Mouse (Mus musculus) limb, embryonic 14.5 days (tissue): ENCODE results near the gene Supt16. TPM values are rescaled to one million over a fixed set of nuclear protein-coding genes. Genes with fewer than 3 reads are reported as not detected.

ENCODE experiments used
- ATAC-seq: fragments of 200-750 bp; cut with Nextera tagmentation; 2 replicates; pipeline ENCODE4 v1.8.0; 2017; ENCODE audit warnings: low read depth, moderate number of reproducible peaks, moderate TSS enrichment; ENCODE audit not compliant: low FRiP score
- DNase-seq: peaks from one replicate; pipeline ENCODE4 v3.0.0-alpha.2; 2015; ENCODE audit warnings: low spot score
- H3K27ac ChIP-seq: fragments of 300-500 bp; sonication (generic); replicated peaks from 2 replicates; pipeline ENCODE4 v1.5.1; 2014; ENCODE audit warnings: low read depth, mild to moderate bottlenecking, low read length, moderate library complexity, mixed read lengths
- H3K27me3 ChIP-seq: fragments of 300-500 bp; sonication (generic); 2 replicates; pipeline ENCODE4 v1.6.1; 2014; ENCODE audit warnings: low read length, mixed read lengths; ENCODE audit not compliant: control insufficient read depth, insufficient read depth
- H3K36me3 ChIP-seq: fragments of 300-500 bp; sonication (generic); 2 replicates; pipeline ENCODE4 v1.6.1; 2014; ENCODE audit warnings: mild to moderate bottlenecking, low read length, moderate library complexity, mixed read lengths; ENCODE audit not compliant: control insufficient read depth, insufficient read depth
- H3K4me1 ChIP-seq: fragments of 300-500 bp; sonication (generic); 2 replicates; pipeline ENCODE4 v1.6.1; 2014; ENCODE audit warnings: antibody characterized with exemption, low read length, mixed read lengths; ENCODE audit not compliant: control insufficient read depth, insufficient read depth
- H3K4me2 ChIP-seq: fragments of 300-500 bp; sonication (generic); replicated peaks from 2 replicates; pipeline ENCODE4 v1.6.1; 2014; ENCODE audit warnings: low read depth, mild to moderate bottlenecking, low read length, moderate library complexity; ENCODE audit not compliant: severe bottlenecking
- H3K4me3 ChIP-seq: fragments of 300-500 bp; sonication (generic); replicated peaks from 2 replicates; pipeline ENCODE4 v1.5.1; 2014; ENCODE audit warnings: low read length
- H3K9ac ChIP-seq: fragments of 300-500 bp; sonication (generic); 2 replicates; pipeline ENCODE4 v1.6.1; 2014; ENCODE audit warnings: mild to moderate bottlenecking, low read depth, low read length, moderate library complexity; ENCODE audit not compliant: severe bottlenecking
- H3K9me3 ChIP-seq: fragments of 300-500 bp; sonication (generic); 2 replicates; pipeline ENCODE4 v1.6.1; 2016; ENCODE audit warnings: low read length; ENCODE audit not compliant: control insufficient read depth
- POLR2A ChIP-seq: fragments of 200-500 bp; IDR thresholded peaks from 2 replicates; pipeline ENCODE4 v1.8.0; 2012; ENCODE audit warnings: inconsistent platforms, mild to moderate bottlenecking, moderate library complexity, borderline replicate concordance; ENCODE audit not compliant: insufficient read depth, insufficient read length; ENCODE audit errors: extremely low read depth
- whole genome bisulfite sequencing: fragments of 180-500 bp; shearing (Covaris S2); extraction: QIAGEN DNeasy Blood & Tissue Kit; methylation state at CpG from one replicate; pipeline ENCODE4 v1.1.7; 2014; 5-methylcytosine and 5-hydroxymethylcytosine counted together
- polyA plus RNA-seq, 2 experiments: library from polyadenylated mRNA; depleted of rRNA in 1 of 2; stranded (reverse) in 1 of 2; unstranded in 1 of 2; fragments of >200 nt; fragmentation: Nextera tagmentation in 1 of 2; extraction: Ambion mirVana in 1 of 2; gene quantifications; 2 replicates each; pipeline versions ENCODE4 v1.2.1 to v1.2.3; 2012 to 2014

Supt16 gene
- polyA plus RNA-seq, 2 experiments, result 41.5 to 56.0 TPM

- Histone ChIP-seq H3K9me3 (no peaks in the 10 kb centered on the region), H3K36me3 (no peaks in the 10 kb centered on the region), H3K27me3 (no peaks in the 10 kb centered on the region), H3K4me1 (0 out of 2 replicates have a peak, but pooled peaks cover 3% of the 10 kb centered on the region), H3K4me2 (no peak overlapping the region), H3K9ac (no peak overlapping the region), H3K4me3 (no peak overlapping the region), H3K27ac (no peak overlapping the region)
- no peak for ATAC-seq
- no peak for DNase-seq
- no peak for TF ChIP-seq POLR2A
- WGBS, result 93% methylated on average over 3 of the region's 3 CpGs
These were observed 72.6 kb downstream of the Supt16 start for GRCm38 (mm10) chr14:52124636-52125035.

GRCm38 (mm10) chr14:52123918-52124317, 73.3 kb downstream of the Supt16 start:
- Histone ChIP-seq H3K4me1 (0 out of 2 replicates have a peak, but pooled peaks cover 5% of the 10 kb centered on the region), H3K9ac (no peak overlapping the region), H3K36me3 (no peaks in the 10 kb centered on the region), H3K4me2 (no peak overlapping the region), H3K27ac (no peak overlapping the region), H3K27me3 (no peaks in the 10 kb centered on the region), H3K9me3 (no peaks in the 10 kb centered on the region), H3K4me3 (no peak overlapping the region)
- TF ChIP-seq POLR2A, result no peak
- ATAC-seq (peak; percentile 66; the same call in 1 of the 2 replicates), DNase-seq (peak; percentile 77)
- 18% methylated on average over 4 of the region's 4 CpGs for WGBS

- no peak for TF ChIP-seq POLR2A
- DNase-seq (no peak), ATAC-seq (no peak)
- Histone ChIP-seq H3K9ac (no peak overlapping the region), H3K4me2 (peak overlapping the region; percentile 87; the same call in 1 of the 2 replicates), H3K27me3 (no peaks in the 10 kb centered on the region), H3K4me3 (peak overlapping the region; percentile 55; the same call in 1 of the 2 replicates), H3K36me3 (no peaks in the 10 kb centered on the region), H3K4me1 (peaks cover 10% of the 10 kb centered on the region; the same call in 1 of the 2 replicates), H3K27ac (no peak overlapping the region), H3K9me3 (no peaks in the 10 kb centered on the region)
- 59% methylated on average over 7 of the region's 7 CpGs for WGBS
These were observed 77.0 kb downstream of the Supt16 start for GRCm38 (mm10) chr14:52120169-52120568.

GRCm38 (mm10) chr14:52118823-52119608, 78.2 kb downstream of the Supt16 start:
- TF ChIP-seq POLR2A, result peak; percentile 67; the same call in 1 of the 2 replicates
- WGBS, result 2% methylated on average over 38 of the region's 38 CpGs
- ATAC-seq, result peak; percentile 77

GRCm38 (mm10) chr14:52118456-52118822, 78.8 kb downstream of the Supt16 start:
- Histone ChIP-seq H3K9ac (peak overlapping the region; percentile 74; the same call in 1 of the 2 replicates), H3K27me3 (no peaks in the 10 kb centered on the region), H3K4me2 (peak overlapping the region; percentile 87), H3K4me1 (peaks cover 10% of the 10 kb centered on the region; the same call in 1 of the 2 replicates), H3K4me3 (peak overlapping the region; percentile 55), H3K36me3 (no peaks in the 10 kb centered on the region), H3K9me3 (no peaks in the 10 kb centered on the region), H3K27ac (0 out of 2 replicates have a peak overlapping the region, but pooled peaks have one; percentile 85)
- no peak for TF ChIP-seq POLR2A
- 30% methylated on average over 8 of the region's 8 CpGs for WGBS
- DNase-seq (no peak), ATAC-seq (peak; percentile 34; the same call in 1 of the 2 replicates)

More at GRCm38 (mm10) chr14:52118823-52119608, 78.2 kb downstream of the Supt16 start:
- H3K4me1 ChIP-seq, result peaks cover 10% of the 10 kb centered on the region; the same call in 1 of the 2 replicates
- peak overlapping the region; percentile 87 for H3K4me2 ChIP-seq
- peak overlapping the region; percentile 55 for H3K4me3 ChIP-seq
- H3K9me3 ChIP-seq, result no peaks in the 10 kb centered on the region
- H3K36me3 ChIP-seq, result no peaks in the 10 kb centered on the region
- H3K27ac ChIP-seq, result peak overlapping the region; percentile 85
- H3K9ac ChIP-seq, result peak overlapping the region; percentile 74
- no peaks in the 10 kb centered on the region for H3K27me3 ChIP-seq
- peak; percentile 66 for DNase-seq
